Mouse (Mus musculus) forebrain, embryonic 15.5 days (tissue): ENCODE measurements at regions not wholly inside any gene's neighbourhood (a gene's known extent, or its start where the extent isn't known, plus 50 kb on each side); places are given as distances from the start of the nearest gene placed in this dataset.

ENCODE experiments used
- ATAC-seq: fragments of 200-750 bp; cut with Nextera tagmentation; replicated peaks from 2 replicates; pipeline ENCODE4 v1.8.0; 2017; ENCODE audit warnings: mild to moderate bottlenecking, moderate TSS enrichment, moderate library complexity
- H3K27ac ChIP-seq: fragments of 300-500 bp; sonication (generic); replicated peaks from 2 replicates; pipeline ENCODE4 v1.5.1; 2015; ENCODE audit warnings: mild to moderate bottlenecking, inconsistent platforms
- H3K27me3 ChIP-seq: fragments of 300-500 bp; sonication (generic); 2 replicates; pipeline ENCODE4 v1.6.1; 2015; ENCODE audit warnings: inconsistent platforms
- H3K36me3 ChIP-seq: fragments of 300-500 bp; sonication (generic); 2 replicates; pipeline ENCODE4 v1.6.1; 2015; ENCODE audit warnings: mild to moderate bottlenecking, inconsistent platforms
- H3K4me1 ChIP-seq: fragments of 300-500 bp; sonication (generic); 2 replicates; pipeline ENCODE4 v1.6.1; 2015; ENCODE audit warnings: inconsistent platforms
- H3K4me2 ChIP-seq: fragments of 300-500 bp; sonication (generic); replicated peaks from 2 replicates; pipeline ENCODE4 v1.6.1; 2015; ENCODE audit warnings: mild to moderate bottlenecking, inconsistent platforms
- H3K4me3 ChIP-seq: fragments of 300-500 bp; sonication (generic); 2 replicates; pipeline ENCODE4 v1.5.1; 2015; ENCODE audit warnings: mild to moderate bottlenecking, inconsistent platforms
- H3K9ac ChIP-seq: fragments of 300-500 bp; sonication (generic); replicated peaks from 2 replicates; pipeline ENCODE4 v1.6.1; 2015; ENCODE audit warnings: mild to moderate bottlenecking, inconsistent platforms
- H3K9me3 ChIP-seq: fragments of 300-500 bp; sonication (generic); 2 replicates; pipeline ENCODE4 v1.6.1; 2016; ENCODE audit warnings: inconsistent platforms
- WGBS: fragments of 180-500 bp; shearing (Covaris S2); methylation state at CpG from one replicate; pipeline ENCODE4 v1.1.7; 2015; ENCODE audit warnings: mixed read lengths; 5-methylcytosine and 5-hydroxymethylcytosine counted together

DNA sequence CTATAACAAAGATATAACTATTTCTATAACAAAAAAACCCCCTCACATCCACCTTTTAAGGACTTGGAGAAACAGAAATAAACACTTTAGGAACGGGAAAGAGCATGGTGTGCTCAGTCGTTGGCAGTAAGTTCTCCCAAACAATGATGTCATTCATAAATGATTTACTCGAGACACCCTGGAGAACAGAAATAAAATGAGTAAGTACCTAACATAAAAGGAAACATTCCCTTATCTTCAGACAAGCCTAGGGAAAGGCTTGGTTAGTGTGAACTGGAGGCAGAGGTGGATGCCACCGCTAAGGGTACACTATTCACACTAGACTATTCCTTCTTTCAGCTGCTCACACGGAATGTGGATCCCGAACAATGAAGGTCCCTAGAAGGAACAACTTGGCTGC lies 62.2 kb upstream of the Dnah5 start:
- no peak overlapping the region for H3K4me3 ChIP-seq
- no peaks in the 10 kb centered on the region for H3K9me3 ChIP-seq
- H3K36me3 ChIP-seq: no peaks in the 10 kb centered on the region
- 52% methylated on average over 6 of the region's 6 CpGs for WGBS
- no peak overlapping the region for H3K4me2 ChIP-seq
- ATAC-seq: no peak
- H3K4me1 ChIP-seq: no peaks in the 10 kb centered on the region
- no peak overlapping the region for H3K27ac ChIP-seq
- no peak overlapping the region for H3K9ac ChIP-seq
- H3K27me3 ChIP-seq: no peaks in the 10 kb centered on the region

DNA sequence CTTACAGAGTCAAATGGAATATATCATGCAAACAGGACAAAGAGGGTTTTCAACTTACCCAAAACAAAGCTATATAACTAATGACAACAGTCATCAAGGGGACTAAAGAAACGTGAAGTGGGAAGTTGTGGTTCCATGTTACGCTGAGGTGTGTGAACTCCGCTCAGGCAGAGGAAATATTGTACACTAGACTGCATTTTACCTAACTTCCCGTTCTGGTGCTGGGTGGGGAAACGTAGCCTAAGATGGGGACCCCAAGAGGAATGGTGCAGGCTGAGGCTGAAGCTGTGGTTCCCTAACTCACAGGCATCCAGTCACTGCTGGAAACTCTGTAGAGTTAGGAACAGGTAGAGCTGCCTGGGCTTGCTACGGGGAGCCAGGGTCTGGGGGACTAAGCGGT lies 59.3 kb upstream of the Dnah5 start:
- WGBS: 86% methylated on average over 7 of the region's 7 CpGs
- Histone ChIP-seq H3K9ac (no peak overlapping the region), H3K9me3 (no peaks in the 10 kb centered on the region), H3K36me3 (no peaks in the 10 kb centered on the region), H3K27me3 (no peaks in the 10 kb centered on the region), H3K27ac (no peak overlapping the region), H3K4me1 (no peaks in the 10 kb centered on the region), H3K4me2 (no peak overlapping the region), H3K4me3 (no peak overlapping the region)
- no peak for ATAC-seq

GRCm38 (mm10) chr15:28144846-28145245 lies 58.7 kb upstream of the Dnah5 start:
- no peak for ATAC-seq
- no peak overlapping the region for H3K4me2 ChIP-seq
- H3K9ac ChIP-seq: no peak overlapping the region
- H3K27ac ChIP-seq: no peak overlapping the region
- no peaks in the 10 kb centered on the region for H3K36me3 ChIP-seq
- H3K9me3 ChIP-seq: no peaks in the 10 kb centered on the region
- H3K27me3 ChIP-seq: no peaks in the 10 kb centered on the region
- H3K4me3 ChIP-seq: no peak overlapping the region
- no peaks in the 10 kb centered on the region for H3K4me1 ChIP-seq
- 90% methylated on average over 4 of the region's 4 CpGs for WGBS

- ATAC-seq: no peak
- H3K4me3 ChIP-seq: no peak overlapping the region
- no peaks in the 10 kb centered on the region for H3K9me3 ChIP-seq
- H3K27me3 ChIP-seq: no peaks in the 10 kb centered on the region
- H3K36me3 ChIP-seq: no peaks in the 10 kb centered on the region
- 80% methylated on average over 2 of the region's 2 CpGs for WGBS
- H3K4me1 ChIP-seq: peaks cover 12% of the 10 kb centered on the region
- H3K27ac ChIP-seq: no peak overlapping the region
- H3K9ac ChIP-seq: no peak overlapping the region
- no peak overlapping the region for H3K4me2 ChIP-seq
Measured at GRCm38 (mm10) chr15:28151678-28152077, 51.9 kb upstream of the Dnah5 start.
